ENCODE assay signal across 7 mouse cellular contexts in the genomic region with DNA sequence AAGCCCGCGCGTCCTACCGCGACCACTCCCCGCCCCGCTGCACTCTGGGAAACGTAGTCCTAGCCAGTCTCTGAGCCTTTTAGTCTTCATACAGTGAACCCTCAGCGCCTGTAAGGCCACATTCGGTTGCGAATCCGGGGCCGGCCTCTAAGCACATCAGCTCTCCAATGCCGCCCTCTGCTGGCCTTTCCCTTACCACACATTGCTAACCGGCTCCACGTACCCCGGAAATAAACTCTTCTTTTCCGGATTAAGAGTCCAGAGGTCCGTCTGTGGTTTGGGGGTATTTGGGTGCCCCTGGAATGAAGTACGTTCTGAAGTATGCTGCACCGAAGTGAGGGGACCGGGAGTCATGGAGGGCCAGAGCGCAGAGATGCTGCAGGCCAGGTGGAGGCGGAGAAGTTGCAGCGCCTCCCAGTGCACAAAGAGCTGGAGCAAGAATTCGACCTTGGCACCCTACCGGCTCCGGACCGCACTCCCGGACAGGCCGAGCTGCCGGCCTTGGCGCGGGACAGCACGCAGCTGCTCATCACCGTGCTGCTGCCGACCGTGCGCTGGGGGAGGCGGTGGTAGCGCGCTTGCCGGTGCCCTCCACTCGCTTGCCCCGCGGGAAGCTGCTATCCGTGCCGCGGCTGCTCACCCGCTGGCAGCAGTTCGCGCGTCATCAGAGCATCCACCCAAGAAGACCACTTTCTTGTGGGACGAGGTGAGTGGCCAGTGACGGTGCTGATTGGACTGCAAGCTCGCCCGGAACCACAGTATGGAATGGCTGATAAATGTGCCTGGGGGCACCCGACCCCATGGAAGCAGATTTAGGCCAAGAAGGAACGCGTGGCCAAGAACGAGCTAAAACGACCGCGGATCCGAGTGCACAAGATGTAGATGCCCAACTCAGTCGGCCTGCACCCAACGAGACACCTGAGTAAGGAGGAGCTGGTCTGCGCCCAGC.
DNase-seq lines count a peak whose midpoint lies in the region; ATAC-seq lines count a peak whose summit lies in the region.

No protein-coding gene starts in this region.

- no peaks in the 10 kb centered on the region for H3K4me1 ChIP-seq in embryonic facial prominence, embryonic 11.5 days (ENCODE audit: control insufficient read depth, insufficient read depth, low read length)
- H3K4me1 ChIP-seq in limb, embryonic 10.5 days, result peaks cover 8% of the 10 kb centered on the region; the same call in 1 of the 2 replicates
- peaks cover 25% of the 10 kb centered on the region for H3K4me1 ChIP-seq in midbrain, embryonic 13.5 days (replicated peaks)

- WGBS in embryonic facial prominence, embryonic 11.5 days, result under 1% methylated on average over 68 of the region's 68 CpGs
- WGBS in limb, embryonic 10.5 days, result under 1% methylated on average over 68 of the region's 68 CpGs
- whole genome bisulfite sequencing in midbrain, embryonic 13.5 days, result under 1% methylated on average over 68 of the region's 68 CpGs

- H3K36me3 ChIP-seq in embryonic facial prominence, embryonic 11.5 days (replicated peaks; ENCODE audit: control insufficient read depth, insufficient read depth, low read depth, low read length), result no peaks in the 10 kb centered on the region
- H3K36me3 ChIP-seq in limb, embryonic 10.5 days, result peaks cover 28% of the 10 kb centered on the region
- peaks cover 15% of the 10 kb centered on the region for H3K36me3 ChIP-seq in midbrain, embryonic 13.5 days

- peak overlapping the region; percentile 74 for H3K4me2 ChIP-seq in embryonic facial prominence, embryonic 11.5 days (ENCODE audit: low read depth, low read length)
- peak overlapping the region; percentile 78 for H3K4me2 ChIP-seq in midbrain, embryonic 13.5 days (replicated peaks)

- H3K9me3 ChIP-seq in embryonic facial prominence, embryonic 11.5 days (replicated peaks; ENCODE audit: control insufficient read depth, low read length), result no peaks in the 10 kb centered on the region
- H3K9me3 ChIP-seq in limb, embryonic 10.5 days (replicated peaks), result 0 out of 2 replicates have a peak, but pooled peaks cover 2% of the 10 kb centered on the region
- H3K9me3 ChIP-seq in midbrain, embryonic 13.5 days, result no peaks in the 10 kb centered on the region

- H3K9ac ChIP-seq in embryonic facial prominence, embryonic 11.5 days (replicated peaks; ENCODE audit: low read length), result peak overlapping the region; percentile 75
- H3K9ac ChIP-seq in midbrain, embryonic 13.5 days (replicated peaks), result peak overlapping the region; percentile 87

- no peaks in the 10 kb centered on the region for H3K27me3 ChIP-seq in embryonic facial prominence, embryonic 11.5 days (ENCODE audit: control insufficient read depth, insufficient read depth, low read length)
- no peaks in the 10 kb centered on the region for H3K27me3 ChIP-seq in limb, embryonic 10.5 days (ENCODE audit: low read depth, poor library complexity, severe bottlenecking)
- no peaks in the 10 kb centered on the region for H3K27me3 ChIP-seq in midbrain, embryonic 13.5 days

- H3K27ac ChIP-seq in embryonic facial prominence, embryonic 11.5 days (replicated peaks; ENCODE audit: low read depth, low read length), result no peak overlapping the region
- peak overlapping the region; percentile 93 for H3K27ac ChIP-seq in limb, embryonic 10.5 days
- H3K27ac ChIP-seq in midbrain, embryonic 13.5 days, result peak overlapping the region; percentile 85

- peak overlapping the region; percentile 62 for H3K4me3 ChIP-seq in embryonic facial prominence, embryonic 11.5 days (ENCODE audit: low read depth, low read length)
- peak overlapping the region; percentile 91 for H3K4me3 ChIP-seq in limb, embryonic 10.5 days
- H3K4me3 ChIP-seq in midbrain, embryonic 13.5 days (replicated peaks), result peak overlapping the region; percentile 88

- peak; percentile 99 for ATAC-seq in embryonic facial prominence, embryonic 11.5 days (replicated peaks; ENCODE audit: insufficient number of reproducible peaks, low FRiP score, low TSS enrichment, low read depth)
- ATAC-seq in granulocyte monocyte progenitor cell, adult 5-6 weeks (replicated peaks; ENCODE audit: poor library complexity, severe bottlenecking), result peak; percentile 96
- ATAC-seq in midbrain, embryonic 13.5 days, result peak; percentile 100

- peak; percentile 96 for DNase-seq in adrenal gland, postnatal 14 days
- peak; percentile 97 for DNase-seq in embryonic facial prominence, embryonic 11.5 days (ENCODE audit: low spot score)
- peak; percentile 97 for DNase-seq in kidney, adult 11 months
- DNase-seq in limb, embryonic 10.5 days (ENCODE audit: low spot score), result peak; percentile 94
- peak; percentile 78 for DNase-seq in spleen, adult 12 weeks (ENCODE audit: low spot score)
